Mouse (Mus musculus): ENCODE data around the gene Appl2. TPM values are rescaled to one million over a fixed set of nuclear protein-coding genes. Genes with fewer than 3 reads are reported as not detected.

Appl2 gene
- polyA plus RNA-seq, 1 experiment from 2014 or later: 27.5 TPM

DNA sequence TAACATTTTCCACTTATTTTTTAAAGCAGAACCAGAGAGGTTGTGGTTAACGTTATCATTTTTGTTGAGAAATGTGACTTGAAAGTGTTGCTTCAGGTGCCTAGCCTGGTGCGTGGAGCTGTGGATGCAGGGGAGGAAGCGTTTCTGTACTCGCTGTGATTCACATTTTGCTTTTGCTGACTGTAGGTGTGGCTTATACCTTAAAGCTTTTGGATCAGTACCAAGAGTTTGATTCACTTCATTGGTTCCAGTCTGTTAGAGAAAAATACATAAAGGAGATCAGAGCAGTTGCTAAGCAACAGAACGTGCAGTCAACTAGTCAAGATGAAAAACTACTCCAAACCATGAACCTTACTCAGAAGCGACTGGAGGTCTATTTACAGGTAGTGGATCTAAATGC is 57.7 kb downstream of the Appl2 start:
- Histone ChIP-seq H3K9ac (ENCODE audit: low read depth, low read length) (no peak overlapping the region), H3K27ac (ENCODE audit: low read depth, low read length) (no peak overlapping the region), H3K27me3 (replicated peaks; ENCODE audit: control insufficient read depth, insufficient read depth, low read length) (no peaks in the 10 kb centered on the region), H3K4me3 (ENCODE audit: low read depth, low read length) (no peak overlapping the region), H3K9me3 (ENCODE audit: control insufficient read depth) (no peaks in the 10 kb centered on the region), H3K4me1 (replicated peaks; ENCODE audit: control insufficient read depth, insufficient read depth, low read length) (no peaks in the 10 kb centered on the region), H3K36me3 (ENCODE audit: control insufficient read depth, insufficient read depth) (peaks cover 80% of the 10 kb centered on the region), H3K4me2 (replicated peaks; ENCODE audit: low read depth) (no peak overlapping the region)
- TF ChIP-seq CTCF (IDR thresholded peaks at IDR 0.05; ENCODE audit: low read depth): no peak
- 92% methylated on average over 6 of the region's 6 CpGs for WGBS
- ATAC-seq: no peak

DNA sequence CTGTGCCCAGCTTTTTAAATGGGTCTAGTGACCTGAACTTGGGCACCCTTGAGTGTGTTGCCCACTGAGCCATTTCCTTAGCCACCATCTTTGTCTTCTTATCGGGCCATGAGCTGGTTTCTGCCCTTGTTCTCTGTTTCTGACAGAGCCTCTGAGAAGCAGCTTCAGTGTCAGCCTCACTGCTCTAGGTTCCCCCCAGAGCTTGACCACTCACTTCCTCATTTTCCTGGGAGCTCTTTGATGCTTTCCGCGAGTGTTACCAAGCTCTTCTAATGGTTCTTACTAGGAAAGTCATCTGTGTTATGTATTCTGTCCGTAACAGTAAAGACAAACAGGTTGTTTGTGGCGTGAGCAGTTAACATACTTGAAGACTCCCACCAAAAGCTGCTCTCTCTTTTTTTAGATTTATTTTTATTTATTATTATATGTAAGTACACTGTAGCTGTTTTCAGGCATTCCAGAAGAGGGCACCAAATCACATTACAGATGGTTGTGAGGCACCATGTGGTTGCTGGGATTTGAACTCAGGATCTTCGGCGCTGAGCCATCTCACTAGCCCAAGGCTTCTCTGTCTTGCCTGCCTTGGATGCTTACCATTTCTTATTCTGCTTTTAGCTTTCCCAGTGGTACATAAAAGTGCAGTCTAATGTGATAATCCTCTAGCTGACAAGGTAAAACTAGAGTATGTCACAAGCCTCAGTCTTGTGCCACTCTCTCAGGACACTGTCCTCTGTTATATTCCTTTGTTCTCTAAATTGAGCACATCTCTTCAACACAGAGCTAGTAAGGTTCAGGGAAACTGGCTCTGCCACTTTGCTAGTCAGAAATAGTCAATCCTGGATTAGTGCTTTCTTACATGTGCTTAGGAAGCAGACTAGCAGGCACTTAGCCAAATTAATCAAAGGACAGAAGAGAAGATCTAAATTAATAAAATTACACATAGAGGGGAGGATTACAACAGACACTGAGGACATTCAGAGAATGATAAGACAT is 82.8 kb downstream of the Appl2 start:
- Histone ChIP-seq H3K4me1 (replicated peaks; ENCODE audit: control insufficient read depth, insufficient read depth, low read length) (no peaks in the 10 kb centered on the region), H3K9ac (ENCODE audit: low read depth, low read length) (no peak overlapping the region), H3K4me2 (replicated peaks; ENCODE audit: low read depth) (no peak overlapping the region), H3K36me3 (ENCODE audit: control insufficient read depth, insufficient read depth) (peaks cover 63% of the 10 kb centered on the region), H3K9me3 (ENCODE audit: control insufficient read depth) (no peaks in the 10 kb centered on the region), H3K27ac (ENCODE audit: low read depth, low read length) (no peak overlapping the region), H3K4me3 (ENCODE audit: low read depth, low read length) (no peak overlapping the region), H3K27me3 (replicated peaks; ENCODE audit: control insufficient read depth, insufficient read depth, low read length) (no peaks in the 10 kb centered on the region)
- no peak for ATAC-seq
- TF ChIP-seq CTCF (IDR thresholded peaks at IDR 0.05; ENCODE audit: low read depth): peak; percentile 29; the same call in 1 of the 2 replicates
- 97% methylated on average over 7 of the region's 7 CpGs for WGBS

DNA sequence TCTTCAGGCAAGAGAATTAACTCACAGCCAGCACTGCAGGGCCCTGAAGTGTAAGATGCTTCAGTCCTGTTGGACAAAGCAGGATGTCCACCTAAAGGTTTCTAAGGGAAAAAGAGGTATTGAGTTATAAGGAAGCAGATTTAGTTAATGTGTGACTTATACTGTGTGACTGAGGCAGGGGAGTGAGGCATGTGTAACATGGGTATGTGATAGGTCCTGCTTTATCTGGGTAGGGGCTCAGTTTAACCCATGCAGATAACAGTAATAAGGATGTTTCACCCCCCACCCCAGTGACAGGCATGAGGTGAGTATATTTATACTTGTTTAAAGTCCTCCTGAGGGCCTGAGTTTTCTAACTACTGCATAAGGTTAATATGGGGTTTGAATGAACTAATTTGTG is 85.5 kb downstream of the Appl2 start:
- Histone ChIP-seq H3K4me3 (ENCODE audit: low read depth, low read length) (no peak overlapping the region), H3K9me3 (ENCODE audit: control insufficient read depth) (no peaks in the 10 kb centered on the region), H3K9ac (ENCODE audit: low read depth, low read length) (no peak overlapping the region), H3K27ac (ENCODE audit: low read depth, low read length) (no peak overlapping the region), H3K4me1 (replicated peaks; ENCODE audit: control insufficient read depth, insufficient read depth, low read length) (no peaks in the 10 kb centered on the region), H3K36me3 (ENCODE audit: control insufficient read depth, insufficient read depth) (peaks cover 65% of the 10 kb centered on the region), H3K4me2 (replicated peaks; ENCODE audit: low read depth) (no peak overlapping the region), H3K27me3 (replicated peaks; ENCODE audit: control insufficient read depth, insufficient read depth, low read length) (no peaks in the 10 kb centered on the region)
- TF ChIP-seq CTCF (IDR thresholded peaks at IDR 0.05; ENCODE audit: low read depth): no peak
- no peak for ATAC-seq

Other genes with a start within 250 kb of the Appl2 start
- gene Aldh1l2, start 114.6 kb downstream of the Appl2 start, polyA plus RNA-seq (2015; fragmentation: Nextera tagmentation; extraction: Ambion mirVana): 0.59 and 0.60 TPM in 2 replicates
- gene Washc4, start 105.0 kb downstream of the Appl2 start, polyA plus RNA-seq (2015; fragmentation: Nextera tagmentation; extraction: Ambion mirVana): 32.3 and 38.6 TPM in 2 replicates
- gene 1500009L16Rik, start 74.1 kb upstream of the Appl2 start, polyA plus RNA-seq (2015; fragmentation: Nextera tagmentation; extraction: Ambion mirVana): 5.3 and 8.9 TPM in 2 replicates

Data from intestine, postnatal 0 days (tissue).